Mouse (Mus musculus): ENCODE results near the gene Trim25.

- TF ChIP-seq POLR2AphosphoS2 (IDR thresholded peaks at IDR 0.05; ENCODE audit: low read length) (no peak), CTCF (IDR thresholded peaks at IDR 0.05 in 2 of 3, conservative IDR thresholded peaks at IDR 0.05 in 1 of 3; ENCODE audit: control insufficient read depth in 1 of 3, insufficient read depth in 1 of 3, low read depth in 2 of 3, low read length in 3 of 3, poor library complexity in 1 of 3, severe bottlenecking in 1 of 3) (no peak), RAD21 (IDR thresholded peaks at IDR 0.05; ENCODE audit: low read depth, low read length) (no peak), MAX (IDR thresholded peaks at IDR 0.05; ENCODE audit: low read length) (peak; percentile 28; the same call in 1 of the 2 replicates), MAZ (IDR thresholded peaks at IDR 0.05; ENCODE audit: low read depth, low read length) (no peak), GATA1 (IDR thresholded peaks at IDR 0.05; ENCODE audit: low read depth, low read length) (peak; percentile 84)
These were observed 23.1 kb downstream of the Trim25 start for GRCm38 (mm10) chr11:89022120-89022731.
